Mouse (Mus musculus) heart, postnatal 0 days (tissue): ENCODE measurements around the gene Duox1. TPM values are rescaled to one million over a fixed set of nuclear protein-coding genes. Genes with fewer than 3 reads are reported as not detected.

Source experiments
- ATAC-seq: fragments of 200-750 bp; cut with Nextera tagmentation; 2 replicates; pipeline ENCODE4 v1.8.0; 2017; ENCODE audit warnings: low read depth, moderate number of reproducible peaks, moderate library complexity; ENCODE audit not compliant: insufficient read depth
- DNase-seq: peaks from one replicate; pipeline ENCODE4 v3.0.0-alpha.2; 2016; ENCODE audit warnings: low spot score
- H3K27ac ChIP-seq: fragments of 300-500 bp; sonication (generic); 2 replicates; pipeline ENCODE4 v1.5.1; 2014; ENCODE audit warnings: low read depth, mild to moderate bottlenecking
- H3K27me3 ChIP-seq: fragments of 300-500 bp; sonication (generic); 2 replicates; pipeline ENCODE4 v1.6.1; 2014; ENCODE audit warnings: low read length, mixed read lengths; ENCODE audit not compliant: control insufficient read depth, insufficient read depth
- H3K36me3 ChIP-seq: fragments of 300-500 bp; sonication (generic); replicated peaks from 2 replicates; pipeline ENCODE4 v1.6.1; 2014; ENCODE audit warnings: low read length, mixed read lengths; ENCODE audit not compliant: control insufficient read depth, insufficient read depth
- H3K4me1 ChIP-seq: fragments of 300-500 bp; sonication (generic); 2 replicates; pipeline ENCODE4 v1.6.1; 2014; ENCODE audit warnings: antibody characterized with exemption; ENCODE audit not compliant: control insufficient read depth, insufficient read depth
- H3K4me2 ChIP-seq: fragments of 300-500 bp; sonication (generic); 2 replicates; pipeline ENCODE4 v1.6.1; 2014; ENCODE audit warnings: low read depth, mild to moderate bottlenecking, low read length, moderate library complexity
- H3K4me3 ChIP-seq: fragments of 300-500 bp; sonication (generic); 2 replicates; pipeline ENCODE4 v1.5.1; 2014; ENCODE audit warnings: low read depth, low read length
- H3K9ac ChIP-seq: fragments of 300-500 bp; sonication (generic); replicated peaks from 2 replicates; pipeline ENCODE4 v1.6.1; 2014; ENCODE audit warnings: low read depth, low read length, mixed read lengths
- H3K9me3 ChIP-seq: fragments of 300-500 bp; sonication (generic); replicated peaks from 2 replicates; pipeline ENCODE4 v1.6.1; 2016; ENCODE audit warnings: low read length; ENCODE audit not compliant: control insufficient read depth
- CTCF ChIP-seq: IDR thresholded peaks from 2 replicates; pipeline ENCODE4 v1.5.1; 2016; ENCODE audit warnings: antibody characterized with exemption, control low read depth, low read depth
- EP300 ChIP-seq: IDR thresholded peaks from 2 replicates; pipeline ENCODE4 v1.6.1; 2016; ENCODE audit warnings: antibody characterized with exemption, low read depth
- WGBS: fragments of 180-500 bp; shearing (Covaris S2); extraction: QIAGEN DNeasy Blood & Tissue Kit; methylation state at CpG from one replicate; pipeline ENCODE4 v1.1.7; 2014; 5-methylcytosine and 5-hydroxymethylcytosine counted together
- polyA plus RNA-seq: library from polyadenylated mRNA; unstranded; fragments of >200 nt; fragmentation: Nextera tagmentation; extraction: Ambion mirVana; gene quantifications from 2 replicates; pipeline ENCODE4 v1.2.1, GENCODE M21; 2015
- total RNA-seq: library from RNA; depleted of rRNA; stranded (reverse); fragments of >200 nt; gene quantifications from 2 replicates; pipeline ENCODE4 v1.2.3, GENCODE M21; 2014; ENCODE audit warnings: low replicate concordance

Duox1 gene
- total and polyA plus RNA-seq, 2 experiments from 2014 or later, result not detected

DNA sequence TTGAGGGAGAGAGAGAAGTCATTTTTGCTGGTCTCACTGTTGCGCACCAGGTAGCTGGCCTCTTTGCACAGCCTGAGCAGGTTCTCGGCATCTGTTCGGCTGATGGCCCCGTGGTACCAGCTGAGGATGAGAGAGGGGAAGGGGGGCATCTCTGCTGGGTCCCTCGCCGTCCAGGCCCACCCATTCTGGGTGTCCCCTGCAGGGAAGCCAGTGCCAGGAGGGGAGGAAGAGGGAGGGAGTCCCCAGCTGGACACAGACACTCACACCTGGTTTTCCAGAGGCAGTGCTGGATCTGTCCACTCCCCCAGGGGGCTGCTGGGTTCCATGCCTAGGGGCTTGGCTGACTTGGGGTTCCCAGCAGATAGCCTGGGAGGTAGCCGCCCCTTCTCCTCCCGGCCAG is 38.3 kb downstream of the Duox1 start:
- 86% methylated on average over 8 of the region's 8 CpGs for WGBS
- Histone ChIP-seq H3K27me3 (no peaks in the 10 kb centered on the region), H3K9ac (no peak overlapping the region), H3K4me3 (no peak overlapping the region), H3K9me3 (no peaks in the 10 kb centered on the region), H3K27ac (no peak overlapping the region), H3K4me2 (no peak overlapping the region), H3K36me3 (peaks cover 19% of the 10 kb centered on the region), H3K4me1 (peaks cover 16% of the 10 kb centered on the region)
- DNase-seq, result no peak
- ATAC-seq, result no peak
- TF ChIP-seq CTCF (no peak), EP300 (no peak)

DNA sequence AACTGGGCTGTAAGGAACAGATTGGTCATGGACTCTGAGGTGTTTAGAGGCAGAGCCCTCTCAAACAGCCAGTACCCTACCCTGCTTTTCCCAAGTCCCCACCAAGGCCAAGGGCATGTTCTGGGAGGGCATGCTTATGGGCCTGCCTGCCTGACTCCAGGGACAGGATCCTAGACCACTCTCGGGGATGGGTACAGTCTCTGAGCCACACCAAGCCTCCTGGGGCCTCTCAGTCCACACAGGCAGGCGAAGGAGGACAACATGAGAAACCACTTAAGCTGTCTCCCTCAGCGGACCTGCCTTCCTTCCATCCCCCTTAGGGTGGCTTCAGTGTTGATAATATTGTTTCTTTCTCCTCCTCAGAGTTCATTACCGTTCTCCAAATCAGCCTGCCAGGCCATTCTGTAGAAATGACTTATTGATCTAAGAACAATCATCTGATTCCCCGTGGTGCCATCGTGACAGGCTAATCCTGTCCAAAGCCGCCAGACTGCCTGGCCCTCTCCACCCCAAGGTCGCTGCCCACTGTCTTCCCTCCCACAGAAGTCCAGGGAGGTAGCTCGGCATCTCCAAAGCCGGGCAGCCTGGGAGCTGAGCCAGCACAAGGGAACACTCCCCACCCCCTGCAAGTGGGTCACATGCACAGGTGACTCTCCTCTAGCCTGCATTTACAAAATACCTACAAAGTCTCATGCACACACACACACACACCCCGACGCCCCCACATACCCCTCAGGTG is 38.9 kb downstream of the Duox1 start:
- Histone ChIP-seq H3K36me3 (peaks cover 19% of the 10 kb centered on the region), H3K27ac (no peak overlapping the region), H3K9me3 (no peaks in the 10 kb centered on the region), H3K9ac (no peak overlapping the region), H3K27me3 (no peaks in the 10 kb centered on the region), H3K4me1 (peaks cover 12% of the 10 kb centered on the region), H3K4me3 (no peak overlapping the region), H3K4me2 (no peak overlapping the region)
- ATAC-seq (no peak), DNase-seq (no peak)
- 50% methylated on average over 12 of the region's 12 CpGs for WGBS
- TF ChIP-seq EP300 (no peak), CTCF (no peak)

DNA sequence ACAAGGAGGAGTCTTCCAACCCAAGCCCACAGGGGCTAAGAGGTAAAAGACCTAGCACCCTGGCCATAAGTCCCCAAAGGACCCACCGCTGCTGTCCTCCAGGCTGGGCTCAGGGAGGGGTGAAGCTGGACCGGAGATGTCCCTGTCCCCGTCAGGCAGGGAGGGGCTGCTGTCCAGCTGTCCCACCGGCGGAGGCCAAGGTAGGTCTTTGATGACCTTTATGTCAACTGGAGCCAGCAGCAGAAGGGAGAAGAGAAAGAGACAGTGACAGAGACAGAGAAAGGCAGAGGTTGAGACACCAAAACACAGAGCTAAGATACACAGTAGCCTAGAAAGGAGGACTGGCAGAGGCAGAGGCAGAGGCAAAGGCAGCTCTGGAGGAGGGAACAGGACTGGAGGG is 39.9 kb downstream of the Duox1 start:
- Histone ChIP-seq H3K4me3 (no peak overlapping the region), H3K36me3 (peaks cover 19% of the 10 kb centered on the region), H3K4me1 (peaks cover 11% of the 10 kb centered on the region; the same call in 1 of the 2 replicates), H3K27me3 (no peaks in the 10 kb centered on the region), H3K9me3 (no peaks in the 10 kb centered on the region), H3K27ac (no peak overlapping the region), H3K9ac (no peak overlapping the region), H3K4me2 (no peak overlapping the region)
- DNase-seq, result no peak
- TF ChIP-seq EP300, result no peak
- no peak for TF ChIP-seq CTCF
- 95% methylated on average over 5 of the region's 5 CpGs for WGBS
- no peak for ATAC-seq

DNA sequence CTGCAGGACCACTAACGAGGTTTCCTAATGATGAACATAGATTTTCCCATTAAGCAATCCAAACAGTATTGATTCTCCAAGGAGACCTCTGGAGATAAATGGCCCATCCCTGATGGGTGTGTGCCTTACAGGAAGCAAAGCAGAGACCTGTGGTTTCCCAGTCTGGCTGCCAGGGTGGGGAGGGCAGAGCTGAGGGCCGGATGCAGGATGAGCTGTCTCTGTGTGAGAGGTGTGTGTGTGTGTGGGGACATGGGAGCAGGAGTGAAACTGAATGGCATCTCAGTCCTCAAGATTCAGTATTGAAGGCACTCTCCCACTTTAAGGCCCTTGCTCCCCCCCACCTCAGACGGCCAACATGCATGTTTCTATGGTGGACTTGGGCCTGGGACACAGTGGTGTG is 40.7 kb downstream of the Duox1 start:
- Histone ChIP-seq H3K36me3 (peaks cover 19% of the 10 kb centered on the region), H3K9ac (no peak overlapping the region), H3K27ac (no peak overlapping the region), H3K9me3 (no peaks in the 10 kb centered on the region), H3K4me3 (no peak overlapping the region), H3K4me1 (peaks cover 11% of the 10 kb centered on the region; the same call in 1 of the 2 replicates), H3K27me3 (no peaks in the 10 kb centered on the region), H3K4me2 (no peak overlapping the region)
- ATAC-seq, result no peak
- TF ChIP-seq EP300 (no peak), CTCF (no peak)
- 87% methylated on average over 3 of the region's 3 CpGs for WGBS
- DNase-seq, result no peak

DNA sequence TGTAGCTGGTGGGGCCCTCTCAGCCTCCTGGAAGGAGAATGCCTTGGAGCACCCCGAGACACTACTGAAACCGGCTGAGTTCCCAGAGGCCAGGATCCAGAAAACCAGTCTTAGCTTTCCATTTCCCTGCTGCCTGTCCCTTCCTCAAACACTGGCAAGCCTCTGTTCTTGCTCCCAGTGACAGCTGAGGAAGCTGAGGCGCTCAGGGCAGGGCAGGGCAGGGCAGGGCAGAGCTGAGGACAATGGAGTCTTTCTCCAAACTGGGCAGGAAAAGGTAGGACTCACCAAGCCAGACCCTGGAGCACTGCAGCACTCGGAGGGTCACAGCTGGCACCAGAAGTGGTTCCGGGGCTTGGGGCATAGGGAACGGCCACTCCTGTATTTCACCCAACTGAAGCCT is 44.8 kb downstream of the Duox1 start:
- no peak overlapping the region for H3K4me3 ChIP-seq
- TF ChIP-seq EP300 (no peak), CTCF (no peak)
- H3K27ac ChIP-seq, result no peak overlapping the region
- H3K4me1 ChIP-seq, result no peaks in the 10 kb centered on the region
- H3K27me3 ChIP-seq, result no peaks in the 10 kb centered on the region
- DNase-seq (no peak), ATAC-seq (0 out of 2 replicates have a peak, but pooled peaks have one; percentile 15)
- 80% methylated on average over 6 of the region's 6 CpGs for WGBS
- H3K9me3 ChIP-seq, result no peaks in the 10 kb centered on the region
- H3K36me3 ChIP-seq, result peaks cover 15% of the 10 kb centered on the region
- H3K9ac ChIP-seq, result no peak overlapping the region
- H3K4me2 ChIP-seq, result no peak overlapping the region

DNA sequence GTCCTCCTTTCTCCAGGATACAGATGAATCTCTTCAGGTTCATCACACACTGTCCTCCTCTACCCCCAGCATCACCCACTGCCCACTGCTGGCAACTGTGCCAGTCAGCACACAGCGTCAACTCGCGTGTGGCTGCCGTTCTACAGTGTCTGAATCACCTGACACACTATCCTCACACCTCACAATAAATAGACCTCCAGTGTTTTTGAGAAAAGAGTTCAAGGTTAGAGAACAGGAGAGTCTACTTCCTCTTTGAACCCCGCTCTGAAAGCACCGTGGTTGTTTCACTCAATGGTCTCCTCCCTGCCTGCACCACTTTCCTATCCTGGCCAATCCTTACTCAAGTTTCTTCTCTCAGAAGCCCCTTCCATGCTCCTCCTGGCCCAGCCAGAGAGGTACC is 45.7 kb downstream of the Duox1 start:
- 78% methylated on average over 6 of the region's 6 CpGs for WGBS
- Histone ChIP-seq H3K9ac (no peak overlapping the region), H3K4me3 (no peak overlapping the region), H3K36me3 (peaks cover 13% of the 10 kb centered on the region), H3K9me3 (no peaks in the 10 kb centered on the region), H3K4me1 (no peaks in the 10 kb centered on the region), H3K27ac (no peak overlapping the region), H3K4me2 (no peak overlapping the region), H3K27me3 (no peaks in the 10 kb centered on the region)
- ATAC-seq (no peak), DNase-seq (no peak)
- TF ChIP-seq CTCF, result no peak
- TF ChIP-seq EP300, result no peak
